Mouse (Mus musculus) gastrocnemius, postnatal 14 days (tissue): ENCODE results near the gene Pycr1. TPM values are rescaled to one million over a fixed set of nuclear protein-coding genes. Genes with fewer than 3 reads are reported as not detected.

ENCODE experiments used
- DNase-seq: peaks from one replicate; pipeline ENCODE4 v3.0.0; 2021; ENCODE audit warnings: mixed read lengths
- intact Hi-C: fragments of 180-260 bp; cut with DNase I; formaldehyde crosslinking; loops from one replicate; pipeline ENCODE4 v1.15.1; 2025; ENCODE audit warnings: low total_unique reads
- total RNA-seq, 2 experiments: library from RNA; stranded (reverse); gene quantifications; 2 replicates each; pipeline ENCODE4 v1.2.3; 2021

The Pycr1 gene
- total RNA-seq, 2 experiments from 2014 or later, result 10.3 to 13.3 TPM

- peak; percentile 61 for DNase-seq
- intact Hi-C loops, result no loop called here
Observed at GRCm38 (mm10) chr11:120629911-120630310, 13.7 kb downstream of the Pycr1 start.

- no peak for DNase-seq
- intact Hi-C loops, result no loop called here
Observed at GRCm38 (mm10) chr11:120629341-120629730, 14.2 kb downstream of the Pycr1 start.

GRCm38 (mm10) chr11:120628601-120629340 lies 14.8 kb downstream of the Pycr1 start:
- intact Hi-C loops, result no loop called here
- no peak for DNase-seq

GRCm38 (mm10) chr11:120627468-120628300 lies 15.9 kb downstream of the Pycr1 start:
- no peak for DNase-seq
- intact Hi-C loops, result no loop called here

- no peak for DNase-seq
- intact Hi-C loops, result no loop called here
Observed at GRCm38 (mm10) chr11:120626785-120627467, 16.6 kb downstream of the Pycr1 start.

GRCm38 (mm10) chr11:120625152-120625775 lies 18.3 kb downstream of the Pycr1 start, which contains the start of gene Sirt7:
TSS of gene Sirt7 (minus strand) at chr11:120625240.
- no peak for DNase-seq
- intact Hi-C loops, result no loop called here

GRCm38 (mm10) chr11:120624680-120625111 lies 18.9 kb downstream of the Pycr1 start:
- peak; percentile 89 for DNase-seq
- intact Hi-C loops, result no loop called here

- intact Hi-C loops, result no loop called here
- peak; percentile 69 for DNase-seq
Observed at GRCm38 (mm10) chr11:120623961-120624679, 19.4 kb downstream of the Pycr1 start.

GRCm38 (mm10) chr11:120622805-120623204 lies 20.8 kb downstream of the Pycr1 start:
- intact Hi-C loops, result no loop called here
- no peak for DNase-seq

GRCm38 (mm10) chr11:120620195-120620594 lies 23.4 kb downstream of the Pycr1 start:
- DNase-seq, result no peak
- intact Hi-C loops, result no loop called here

GRCm38 (mm10) chr11:120618619-120619535 lies 24.7 kb downstream of the Pycr1 start:
- no peak for DNase-seq
- intact Hi-C loops, result no loop called here

- DNase-seq, result peak; percentile 93
- intact Hi-C loops, result no loop called here
Observed at GRCm38 (mm10) chr11:120617519-120618112, 26.0 kb downstream of the Pycr1 start, which contains the start of gene Pcyt2. TSS of gene Pcyt2 (minus strand) at chr11:120617936.

GRCm38 (mm10) chr11:120616617-120617294 lies 26.8 kb downstream of the Pycr1 start:
- intact Hi-C loops, result no loop called here
- no peak for DNase-seq

- DNase-seq, result no peak
- intact Hi-C loops, result no loop called here
Observed at GRCm38 (mm10) chr11:120615606-120616203, 27.9 kb downstream of the Pycr1 start.

GRCm38 (mm10) chr11:120615167-120615566 lies 28.4 kb downstream of the Pycr1 start:
- intact Hi-C loops, result no loop called here
- no peak for DNase-seq

- DNase-seq, result no peak
- intact Hi-C loops, result loop anchor here (5.0 kb wide), 1 partner anchor 97 kb away; no protein-coding TSS in a partner anchor
Observed at GRCm38 (mm10) chr11:120613976-120614375, 29.6 kb downstream of the Pycr1 start.
